Mouse (Mus musculus) hindlimb bud, embryonic 11.5 days (tissue): Measurements from ENCODE around the gene Rinl.

Experiments
- DNase-seq: peaks from one replicate; pipeline ENCODE4 v3.0.0-alpha.2; 2012; ENCODE audit warnings: low read depth, low spot score; ENCODE audit errors: extremely low spot score

Rinl gene

DNA sequence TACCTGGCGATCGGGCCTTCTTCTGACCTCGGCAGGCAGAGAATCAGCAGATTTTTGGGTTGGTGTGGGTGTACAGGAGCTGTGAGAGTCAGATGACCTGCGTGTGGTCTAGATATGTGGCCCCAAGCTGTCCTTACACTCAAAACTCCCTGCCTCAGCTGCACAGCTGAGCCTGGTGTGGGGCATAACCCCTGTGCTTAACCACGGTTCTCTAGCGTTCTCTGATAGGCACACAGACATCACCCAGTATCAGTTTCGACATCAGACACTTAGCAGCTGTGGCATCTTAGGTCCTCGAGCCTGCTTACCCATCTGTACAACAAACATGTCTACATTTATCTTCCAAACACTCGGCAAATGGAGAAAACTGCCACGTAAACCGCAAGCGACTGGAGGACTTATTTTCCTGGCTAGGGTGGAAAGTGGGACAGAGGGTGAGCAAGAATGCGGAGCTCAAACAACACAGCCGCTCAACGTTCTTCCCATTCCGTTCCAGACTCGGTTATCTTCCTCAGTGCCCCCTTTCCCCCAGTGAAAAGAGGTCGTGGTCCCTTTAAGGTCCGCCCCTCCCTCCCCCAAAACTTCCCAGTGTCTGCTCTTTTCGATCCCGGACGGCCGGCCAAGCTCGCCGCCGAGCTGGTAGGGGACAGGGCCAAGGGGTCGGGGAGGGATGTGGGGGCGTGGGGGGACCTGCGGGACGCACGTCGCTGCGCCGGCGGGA lies 19.6 kb downstream of the Rinl start, which contains the start of gene Hnrnpl:
Hnrnpl (plus strand) TSS at position 321 of the 721 bp plus-strand sequence.
- no peak for DNase-seq

DNA sequence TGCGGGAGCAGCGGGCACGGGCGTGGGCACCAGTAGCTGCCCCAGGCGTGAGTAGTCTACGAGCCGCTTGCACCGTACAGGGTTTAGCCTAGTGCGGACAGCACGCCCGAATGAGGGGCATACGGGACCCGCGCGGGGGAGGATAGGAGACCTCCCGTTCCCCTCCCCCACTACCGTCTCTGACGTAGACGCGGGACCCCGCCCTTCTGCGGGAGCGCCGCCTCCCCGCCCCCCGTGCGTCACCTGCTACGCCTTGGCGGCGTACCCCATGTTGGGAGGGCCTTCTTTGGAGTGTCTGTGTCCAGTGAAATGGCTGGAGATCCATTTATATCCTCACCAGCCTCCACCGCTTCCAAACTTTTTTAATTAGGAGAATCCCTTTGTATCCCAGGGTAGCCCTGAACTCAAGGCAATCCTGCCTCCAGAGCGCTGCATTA lies 20.2 kb downstream of the Rinl start:
- DNase-seq, result peak; percentile 72

DNA sequence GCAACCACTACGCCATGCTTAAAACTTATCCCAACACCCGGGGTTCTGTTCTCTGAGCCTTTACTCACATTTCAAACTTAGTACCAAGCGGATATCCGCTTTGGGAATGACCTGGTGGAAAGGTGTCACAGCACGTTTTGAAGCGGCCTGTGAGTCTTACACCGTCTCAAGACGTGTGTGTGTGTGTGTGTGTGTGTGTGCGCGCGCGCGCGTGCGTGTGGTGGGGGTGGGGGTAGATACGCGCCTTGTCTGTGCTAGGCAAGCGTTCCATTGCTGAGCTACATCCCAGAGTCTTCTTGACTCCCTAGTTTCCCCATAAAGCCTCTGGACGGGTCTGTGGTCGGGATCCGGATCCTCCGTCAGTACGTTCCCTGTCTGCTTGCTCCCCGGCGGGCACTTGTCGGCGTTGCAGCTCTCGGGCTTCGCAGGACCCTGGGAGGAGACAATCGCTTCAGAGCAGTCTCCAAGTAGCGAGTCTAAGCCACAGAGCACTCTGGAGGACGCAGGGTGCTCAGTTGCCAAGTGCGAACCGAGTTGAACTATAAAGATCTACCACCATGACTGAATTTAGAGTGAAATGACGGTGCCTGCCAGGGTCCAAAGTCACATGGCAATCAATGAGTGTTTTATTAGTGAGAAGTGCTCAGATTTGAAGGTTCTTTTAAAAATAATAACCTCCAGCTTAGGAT lies 20.8 kb downstream of the Rinl start:
- DNase-seq, result no peak

DNA sequence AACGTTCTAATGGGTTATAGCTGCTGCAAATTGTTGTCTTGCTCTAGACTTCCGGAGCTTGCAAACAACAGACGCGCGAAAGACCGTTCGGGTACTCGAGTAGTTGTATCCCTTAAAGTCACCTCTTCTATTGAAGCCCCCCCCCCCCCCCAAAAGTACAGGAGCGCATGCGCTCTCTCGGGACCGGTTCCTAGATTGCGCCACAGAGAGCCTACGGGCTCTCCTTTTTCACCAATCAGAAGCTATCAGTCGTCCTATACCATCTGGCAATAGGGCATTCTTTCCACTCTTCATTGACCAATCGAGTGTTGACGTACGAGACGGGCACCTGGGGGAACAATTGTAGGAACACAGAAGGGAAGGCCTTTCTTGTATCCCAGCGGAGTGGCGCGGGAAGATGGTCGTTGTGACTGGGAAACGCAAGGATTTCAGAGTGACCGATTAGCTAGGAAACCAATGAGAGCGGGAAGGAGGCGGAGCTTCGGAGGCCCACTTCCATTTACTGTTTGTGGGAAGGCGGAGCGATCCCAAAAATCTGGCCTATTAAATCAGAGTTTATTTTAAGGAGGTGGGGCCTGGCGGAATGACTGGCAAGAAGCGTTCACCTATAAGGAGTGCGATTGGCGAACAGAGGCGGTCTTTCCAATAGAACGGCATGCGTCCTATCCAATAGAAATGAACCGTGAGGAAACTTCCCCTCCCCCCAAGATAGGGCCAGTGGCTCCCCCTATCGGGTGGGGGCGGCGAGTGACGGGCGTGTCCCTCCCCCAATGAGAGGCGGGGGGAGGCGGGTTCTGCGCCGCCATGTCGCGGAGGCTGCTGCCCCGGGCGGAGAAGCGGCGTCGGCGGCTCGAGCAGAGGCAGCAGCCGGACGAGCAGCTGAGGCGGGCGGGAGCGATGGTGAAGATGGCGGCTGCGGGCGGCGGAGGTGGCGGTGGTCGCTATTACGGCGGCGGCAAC lies 21.6 kb downstream of the Rinl start:
- peak; percentile 99 for DNase-seq

DNA sequence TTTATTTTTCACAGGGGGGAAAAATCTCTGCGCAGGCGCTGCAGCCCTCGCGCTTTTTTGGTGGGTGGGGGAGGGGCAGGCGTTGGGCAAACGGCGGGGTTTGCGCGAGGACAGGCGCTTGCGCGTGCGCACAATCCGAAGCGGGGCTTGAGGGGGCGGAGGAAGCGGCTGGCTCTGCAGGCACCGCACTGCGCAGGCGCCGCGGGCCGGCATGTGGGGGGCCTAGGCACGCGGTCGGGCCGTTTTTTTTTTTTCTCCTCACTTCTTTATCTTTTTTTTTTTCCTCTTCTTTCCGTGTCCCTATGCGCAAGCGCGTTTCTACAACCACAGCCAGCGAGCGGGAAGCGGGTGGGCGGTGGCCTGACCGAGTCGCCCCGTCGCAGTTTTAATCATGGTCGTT lies 22.5 kb downstream of the Rinl start:
- no peak for DNase-seq

DNA sequence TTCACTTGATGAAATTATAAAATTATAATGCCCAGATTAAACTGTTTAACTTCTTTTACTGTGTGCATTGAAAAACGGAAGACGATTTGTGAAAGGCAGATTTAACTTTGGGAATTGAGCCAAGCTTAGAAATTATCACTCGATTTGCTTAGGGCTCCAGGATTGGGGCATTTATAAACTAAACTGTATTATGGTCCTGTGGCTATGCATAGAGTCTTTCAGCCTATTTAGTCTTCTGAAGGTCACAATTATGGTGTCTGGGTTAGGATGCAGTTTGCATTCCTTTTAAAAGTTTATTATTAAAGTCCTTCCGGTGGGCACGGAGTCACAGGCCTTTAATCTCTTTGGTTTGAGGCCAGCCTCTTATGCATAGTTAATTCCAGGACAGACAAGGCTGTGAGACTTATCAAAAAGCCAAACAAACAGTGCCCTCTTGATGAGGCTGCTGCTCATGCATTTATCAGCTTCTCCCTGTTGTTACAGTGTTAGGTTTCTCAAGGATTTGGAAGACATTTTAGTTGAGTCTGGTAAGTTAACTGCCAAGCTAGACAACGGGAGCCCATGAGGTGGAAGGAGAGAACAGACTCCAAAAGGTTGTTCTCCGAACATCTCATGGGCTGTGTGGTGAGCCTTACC lies 23.0 kb downstream of the Rinl start:
- DNase-seq, result no peak

DNA sequence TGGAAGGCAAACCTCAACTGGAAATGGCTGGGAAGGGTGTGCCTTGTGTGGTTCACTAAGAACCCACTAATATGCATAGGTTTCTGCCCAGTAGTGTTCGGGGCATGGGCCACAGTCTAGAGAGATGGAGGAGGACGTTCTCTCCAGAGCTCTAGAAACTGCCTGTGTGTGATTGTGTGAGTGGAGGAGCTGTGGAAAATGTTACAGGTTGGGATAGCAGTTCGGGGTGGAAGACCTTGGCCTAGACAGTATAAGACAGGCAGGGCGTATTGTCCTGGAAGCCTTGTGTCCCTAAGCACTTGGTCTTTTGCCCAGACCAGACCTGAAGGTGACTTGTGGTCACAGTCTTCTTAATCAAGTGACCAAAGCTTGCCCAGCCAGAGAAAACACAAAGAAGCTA lies 23.7 kb downstream of the Rinl start:
- no peak for DNase-seq

DNA sequence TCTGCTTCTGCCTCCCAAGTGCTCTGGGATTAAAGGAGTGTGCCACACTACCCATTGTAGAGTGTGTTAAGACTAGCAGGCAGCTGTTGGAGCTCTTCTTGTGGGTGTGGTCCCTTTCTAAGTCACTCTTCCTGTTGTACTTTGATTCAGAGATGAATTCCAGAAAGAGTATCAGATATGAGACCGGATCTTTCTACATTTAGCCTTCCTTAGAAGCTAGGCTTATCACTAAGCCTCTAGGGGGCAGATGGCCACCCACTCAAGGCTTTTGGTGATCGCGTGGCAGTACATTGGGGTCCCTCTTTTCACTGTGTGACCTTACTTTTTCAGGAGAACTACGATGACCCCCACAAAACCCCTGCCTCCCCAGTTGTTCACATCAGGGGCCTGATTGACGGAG lies 24.2 kb downstream of the Rinl start:
- no peak for DNase-seq

DNA sequence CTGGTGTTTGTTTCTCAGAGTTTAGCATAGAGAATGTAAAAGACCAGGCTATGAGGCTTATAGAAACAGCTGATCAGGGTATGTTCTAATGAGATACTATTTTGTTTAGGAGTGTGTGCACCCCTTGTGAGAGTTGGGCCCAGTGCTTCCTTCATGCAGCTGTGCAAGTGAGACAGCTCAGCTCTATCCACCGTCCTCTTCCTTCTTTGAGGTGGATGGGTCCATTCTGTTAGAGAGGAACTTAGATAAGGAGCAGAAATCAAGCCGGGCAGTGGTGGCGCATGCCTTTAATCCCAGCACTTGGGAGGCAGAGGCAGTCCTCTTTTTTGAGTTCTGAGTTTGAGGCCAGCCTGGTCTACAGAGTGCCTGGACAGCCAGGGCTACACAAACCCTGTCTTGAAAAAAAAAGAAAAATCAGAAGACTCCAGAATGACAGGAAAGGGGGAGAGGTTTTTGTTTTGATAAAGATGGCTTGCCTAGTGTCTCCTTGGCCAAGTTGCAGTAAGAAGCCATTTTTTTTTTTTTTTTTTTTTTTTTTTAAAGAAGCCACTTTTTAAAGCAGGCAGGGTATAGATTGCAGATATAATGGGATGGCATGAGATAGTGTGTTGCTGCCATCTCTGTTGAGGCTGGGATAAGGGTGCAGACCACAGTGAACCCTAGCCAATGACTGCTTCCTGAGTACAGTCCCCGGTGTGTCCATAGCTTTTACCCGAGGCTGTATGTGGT lies 25.7 kb downstream of the Rinl start:
- DNase-seq, result no peak

DNA sequence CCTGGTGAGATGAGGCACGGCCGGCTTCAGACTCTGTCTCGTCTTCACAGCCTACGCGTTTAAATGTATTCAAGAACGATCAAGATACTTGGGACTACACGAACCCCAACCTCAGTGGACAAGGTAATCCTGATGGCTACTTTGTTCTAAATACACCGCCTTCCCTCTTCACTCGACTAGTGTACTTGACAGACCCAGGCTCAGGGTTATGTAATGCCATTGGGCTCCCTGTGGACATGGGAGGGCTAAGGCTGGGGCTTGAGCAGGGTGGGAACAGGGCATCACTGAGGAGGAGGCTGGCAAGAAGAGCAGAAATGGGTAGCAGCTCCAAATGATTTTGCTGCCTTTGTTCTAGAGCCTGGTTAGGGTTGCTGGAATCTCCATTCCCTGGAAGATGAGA lies 26.5 kb downstream of the Rinl start:
- DNase-seq, result no peak

DNA sequence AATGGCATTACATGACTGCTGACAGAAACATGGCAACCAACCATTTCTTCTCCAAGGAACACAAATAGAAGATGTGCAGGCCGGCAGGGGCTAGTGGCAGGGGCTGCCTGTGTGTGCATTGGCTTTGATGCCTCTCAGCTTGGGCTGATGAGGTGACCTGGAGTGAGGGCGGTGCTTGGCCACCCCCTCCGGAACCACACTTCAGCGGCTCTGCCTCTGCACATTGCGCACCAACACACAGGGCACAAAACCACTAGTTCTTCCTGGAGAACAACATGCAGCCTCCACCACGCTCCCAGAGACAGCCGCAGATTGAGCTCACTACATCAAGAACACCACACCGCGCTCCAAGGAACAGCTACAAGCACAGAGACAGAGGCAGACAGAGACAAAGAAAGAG lies 27.4 kb downstream of the Rinl start:
- no peak for DNase-seq

DNA sequence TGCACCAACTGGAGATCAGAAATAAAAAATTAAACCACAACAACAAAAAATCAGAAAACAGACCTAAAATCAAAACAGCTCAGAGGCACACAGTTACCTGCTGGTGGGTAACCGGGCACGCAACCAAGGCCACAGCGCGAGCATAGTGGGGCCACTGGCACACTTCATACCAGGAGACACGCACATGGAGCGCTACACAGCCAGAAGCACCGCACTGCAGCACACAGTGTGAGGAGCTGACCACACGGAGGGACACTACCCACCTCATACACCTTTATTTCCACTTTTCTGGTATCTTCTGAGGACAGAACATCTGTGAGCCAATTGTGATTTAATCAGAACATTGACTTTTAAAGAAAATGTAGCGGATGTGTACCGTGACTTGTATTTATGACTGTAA lies 28.2 kb downstream of the Rinl start:
- no peak for DNase-seq

DNA sequence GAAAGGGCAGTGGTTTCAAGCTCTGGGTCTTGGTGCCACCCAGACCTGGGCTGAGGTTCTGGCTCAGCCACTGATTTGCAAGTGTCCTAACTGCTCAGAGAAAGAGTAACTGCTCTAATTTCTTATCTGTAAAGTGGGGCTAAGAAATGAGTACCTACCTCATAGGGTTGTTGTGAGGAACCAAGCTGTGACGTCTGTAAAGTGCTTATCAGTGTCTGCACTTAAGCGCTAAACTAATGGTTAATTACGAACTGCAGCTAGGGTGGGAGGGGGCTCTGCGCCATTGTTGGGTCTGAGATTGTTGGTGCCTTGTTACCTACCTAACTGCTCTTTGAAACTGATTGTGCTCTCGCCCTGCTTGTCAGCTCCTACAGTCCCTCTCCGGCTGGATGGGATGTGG lies 28.8 kb downstream of the Rinl start:
- no peak for DNase-seq

DNA sequence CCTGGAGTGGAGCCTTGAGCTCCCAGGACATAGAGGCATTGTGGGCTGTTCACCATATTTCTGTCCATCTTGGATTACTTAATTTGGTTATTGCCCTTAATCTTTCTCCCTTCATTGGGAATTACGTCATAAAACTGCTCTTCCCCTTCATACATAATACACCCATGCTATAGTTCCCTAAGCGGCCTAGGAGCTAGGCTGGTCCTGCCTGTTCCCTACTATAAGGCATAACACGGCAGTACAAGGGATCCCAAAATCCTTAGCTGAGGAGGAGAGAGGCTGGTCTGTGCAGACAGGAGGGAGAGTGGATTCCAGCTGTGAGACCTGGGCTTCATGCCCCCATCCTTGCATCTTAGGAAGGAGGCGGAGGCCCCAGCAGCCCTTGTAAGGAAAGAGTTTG lies 29.2 kb downstream of the Rinl start:
- DNase-seq, result no peak

DNA sequence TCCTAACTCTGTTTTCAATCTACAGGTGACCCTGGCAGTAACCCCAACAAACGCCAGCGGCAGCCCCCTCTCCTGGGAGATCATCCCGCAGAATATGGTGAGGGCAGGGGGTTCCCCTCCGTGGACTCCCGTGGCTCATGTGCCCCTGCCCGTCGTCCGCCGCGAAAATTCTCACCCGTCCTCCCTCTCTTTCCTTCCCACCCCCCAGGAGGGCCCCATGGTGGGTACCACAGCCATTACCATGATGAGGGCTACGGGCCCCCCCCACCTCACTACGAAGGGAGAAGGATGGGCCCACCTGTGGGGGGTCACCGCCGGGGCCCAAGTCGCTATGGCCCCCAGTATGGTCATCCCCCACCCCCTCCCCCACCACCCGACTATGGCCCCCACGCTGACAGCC lies 29.7 kb downstream of the Rinl start:
- no peak for DNase-seq

DNA sequence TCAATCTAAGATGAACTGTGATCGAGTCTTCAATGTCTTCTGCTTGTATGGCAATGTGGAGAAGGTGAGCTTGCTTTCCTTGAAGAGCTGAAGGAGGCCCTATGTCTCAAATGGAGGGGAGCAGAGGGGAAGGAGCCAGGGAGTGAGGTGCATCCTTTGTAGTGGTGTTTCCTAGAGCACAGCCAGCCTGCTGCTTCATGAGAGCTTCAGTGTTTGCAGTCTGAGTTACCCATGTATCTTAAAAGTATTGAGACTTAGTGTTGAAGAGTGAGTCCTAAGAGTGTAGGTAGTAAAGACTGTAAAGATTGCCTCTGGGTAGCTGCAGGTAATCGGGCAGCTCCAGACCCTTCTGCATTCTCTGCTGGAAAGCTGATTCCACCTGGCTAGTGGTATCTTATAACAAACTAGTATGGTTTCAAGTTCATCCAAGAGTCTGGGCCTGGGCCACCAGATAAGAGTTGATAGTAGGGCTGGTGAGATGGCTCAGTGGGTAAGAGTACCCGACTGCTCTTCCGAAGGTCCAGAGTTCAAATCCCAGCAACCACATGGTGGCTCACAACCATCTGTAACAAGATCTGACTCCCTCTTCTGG lies 30.2 kb downstream of the Rinl start:
- DNase-seq, result no peak

DNA sequence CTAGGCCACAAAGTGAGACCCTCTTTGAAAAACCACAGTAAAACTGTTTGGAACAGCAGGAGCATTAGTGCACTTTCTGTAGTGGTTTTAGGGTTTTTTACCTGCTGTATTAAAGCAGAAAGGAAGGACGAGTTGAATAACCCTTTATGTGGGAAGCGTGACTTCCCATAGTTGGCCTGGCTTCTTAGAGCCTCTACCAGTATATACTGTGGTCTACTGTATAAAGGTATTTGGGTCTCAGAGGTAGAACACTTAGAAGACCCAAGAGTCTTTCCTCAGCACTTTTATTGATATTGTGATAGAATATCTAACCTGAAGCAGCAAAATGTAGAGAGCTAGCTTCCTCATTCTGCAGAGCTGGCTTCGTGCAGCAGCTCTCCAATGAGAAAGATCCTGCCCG lies 30.8 kb downstream of the Rinl start:
- no peak for DNase-seq

DNA sequence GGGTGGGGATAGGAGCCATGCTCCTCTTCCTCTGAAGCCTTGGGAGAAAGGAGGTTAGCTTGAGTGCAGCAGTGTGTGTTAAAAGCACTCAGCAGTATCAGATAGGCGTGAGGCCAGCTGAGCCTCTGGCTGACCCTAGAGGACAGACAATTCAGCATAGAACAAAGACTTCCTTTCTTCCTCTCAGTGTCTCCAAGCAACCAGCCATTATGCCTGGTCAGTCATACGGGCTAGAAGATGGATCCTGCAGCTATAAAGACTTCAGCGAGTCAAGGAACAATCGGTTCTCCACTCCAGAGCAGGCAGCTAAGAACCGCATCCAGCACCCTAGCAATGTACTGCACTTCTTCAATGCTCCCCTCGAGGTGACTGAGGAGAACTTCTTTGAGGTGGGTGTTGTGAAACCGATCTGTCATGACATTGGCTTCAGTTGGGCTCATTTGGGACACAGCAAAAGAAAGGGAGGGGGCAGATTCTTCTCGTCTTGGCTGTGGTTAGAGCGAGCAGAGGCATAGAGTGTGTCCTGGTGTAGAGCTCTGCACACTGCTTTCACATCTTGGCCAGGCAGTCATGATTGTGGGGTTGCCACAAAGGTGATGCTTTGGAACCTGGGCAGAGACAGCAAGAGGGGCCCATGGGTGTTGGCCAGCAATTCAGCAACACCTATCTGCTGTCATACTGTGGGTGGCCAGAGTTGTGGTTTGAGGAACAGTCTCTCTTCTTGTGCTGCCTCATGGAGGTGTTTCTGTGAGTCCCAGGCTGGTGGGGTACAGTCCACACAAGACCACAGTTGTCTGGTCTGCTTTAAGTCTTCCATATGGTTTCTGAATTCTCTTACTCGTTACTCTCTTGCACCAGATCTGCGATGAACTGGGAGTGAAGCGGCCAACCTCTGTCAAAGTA lies 31.8 kb downstream of the Rinl start:
- no peak for DNase-seq

DNA sequence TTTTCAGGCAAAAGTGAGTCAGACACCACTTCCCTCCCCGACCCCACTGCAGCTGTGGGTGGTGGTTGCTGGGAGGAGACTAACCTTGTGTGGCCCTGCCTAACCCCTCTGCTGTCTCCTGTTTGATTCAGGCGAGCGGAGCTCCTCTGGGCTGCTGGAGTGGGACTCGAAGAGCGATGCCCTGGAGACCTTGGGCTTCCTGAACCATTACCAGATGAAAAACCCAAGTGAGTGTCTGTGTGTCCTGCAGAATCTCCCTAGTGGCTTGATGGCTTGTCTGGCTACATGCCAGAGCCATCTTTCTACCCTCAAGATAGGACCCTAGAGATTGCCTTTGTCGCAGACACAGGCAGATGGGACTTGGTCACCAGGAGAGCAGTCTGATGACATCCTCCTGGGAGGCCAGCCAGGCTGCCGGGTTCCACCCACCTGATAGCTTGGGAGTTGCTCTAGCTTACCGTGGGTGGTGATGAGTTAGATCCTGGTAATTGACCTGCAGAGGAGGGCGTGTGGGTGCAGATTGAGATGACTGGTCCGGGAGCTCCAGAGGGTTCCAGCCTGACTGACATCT lies 32.6 kb downstream of the Rinl start:
- DNase-seq, result no peak
